Mouse (Mus musculus) cerebellum, postnatal 36 days (tissue): ENCODE data around the gene Il27ra.

ENCODE experiments used
- DNase-seq, 2 experiments: peaks; one replicate each; pipeline ENCODE4 v3.0.0; 2021 to 2022; ENCODE audit warnings: mixed read lengths in 2 of 2

Il27ra gene

DNA sequence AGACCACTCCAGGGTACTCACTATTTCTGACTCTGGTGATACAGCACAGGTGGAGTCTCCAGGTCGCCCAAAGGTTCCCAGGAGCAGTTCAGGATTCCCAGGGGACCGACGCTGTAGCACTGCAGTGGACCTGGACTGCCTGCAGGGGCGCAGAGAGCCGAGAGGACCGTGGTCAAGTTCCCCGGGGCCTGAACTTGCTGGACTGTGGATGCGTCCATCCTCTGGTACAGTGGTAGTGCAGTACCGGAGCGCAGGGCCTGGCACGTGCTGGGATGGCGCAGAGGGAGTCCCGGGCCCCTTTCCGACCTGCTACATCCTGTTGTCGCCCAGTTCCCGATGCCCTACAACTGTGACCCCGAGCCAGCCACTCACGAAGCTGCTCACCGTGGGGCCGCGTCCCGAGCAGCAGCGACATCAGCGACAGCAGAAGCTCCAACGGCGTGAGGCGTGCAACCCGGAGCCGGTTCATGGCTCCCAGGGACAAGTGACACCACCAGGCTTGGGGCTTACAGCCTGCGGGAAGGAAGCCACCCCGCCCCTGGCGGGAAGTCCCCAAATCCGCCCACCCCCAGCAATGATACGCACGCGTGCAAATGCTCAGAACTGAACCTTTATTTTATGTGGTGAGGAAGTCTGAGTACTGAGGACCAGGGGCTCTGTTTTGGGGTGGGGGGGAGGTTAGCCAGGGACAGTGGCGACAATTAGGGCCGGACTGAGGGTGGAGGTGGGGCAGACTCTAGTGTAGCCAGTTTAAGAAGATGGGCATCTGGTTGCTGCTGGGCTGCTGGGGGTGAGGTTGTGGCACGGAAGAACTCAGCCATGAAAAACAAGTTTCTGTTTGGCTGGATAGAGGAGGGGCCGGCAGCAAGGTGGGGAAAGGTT is at the start of gene Il27ra:
Il27ra (minus strand) TSS at position 524 of the 882 bp plus-strand sequence.
- DNase-seq: peak; percentile 20 to 49

DNA sequence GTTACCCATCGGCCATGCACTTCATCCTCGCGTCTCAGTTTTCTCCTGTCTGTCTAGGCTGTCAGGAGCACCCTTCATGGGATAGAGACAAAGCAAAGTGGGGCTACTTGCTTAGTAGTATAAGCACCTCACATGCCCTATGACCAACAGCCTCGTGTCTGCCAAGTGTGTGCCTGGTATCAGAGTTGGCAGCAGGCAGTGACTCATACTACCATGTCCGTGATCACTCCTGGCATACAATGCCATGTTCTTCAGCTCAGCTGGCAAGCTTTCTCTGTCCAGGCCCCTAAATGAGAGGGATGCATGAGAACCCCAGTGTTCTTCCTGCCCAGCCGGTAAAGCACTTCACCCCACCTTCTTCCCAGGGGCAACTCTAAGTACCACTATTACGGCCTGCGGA is 48.2 kb upstream of the Il27ra start:
- DNase-seq: no peak

DNA sequence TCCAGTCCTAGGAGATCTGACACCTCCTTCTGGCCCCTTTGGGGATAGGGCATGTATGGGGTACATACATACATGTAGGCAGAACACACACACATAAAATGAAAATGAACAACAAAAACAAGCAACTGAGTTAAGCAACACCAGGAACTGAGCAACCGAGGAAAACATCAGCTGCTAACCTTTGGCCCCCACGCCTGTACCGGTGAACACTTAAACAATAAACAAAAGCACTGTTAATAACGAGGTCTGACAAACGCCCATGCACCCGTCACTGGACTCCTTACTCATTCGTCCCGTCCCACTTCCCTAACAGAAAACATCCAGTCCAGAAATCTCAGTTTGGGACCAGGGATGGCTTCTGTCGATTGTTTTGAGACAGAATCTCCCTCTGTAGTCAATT is 46.9 kb upstream of the Il27ra start:
- DNase-seq: no peak

DNA sequence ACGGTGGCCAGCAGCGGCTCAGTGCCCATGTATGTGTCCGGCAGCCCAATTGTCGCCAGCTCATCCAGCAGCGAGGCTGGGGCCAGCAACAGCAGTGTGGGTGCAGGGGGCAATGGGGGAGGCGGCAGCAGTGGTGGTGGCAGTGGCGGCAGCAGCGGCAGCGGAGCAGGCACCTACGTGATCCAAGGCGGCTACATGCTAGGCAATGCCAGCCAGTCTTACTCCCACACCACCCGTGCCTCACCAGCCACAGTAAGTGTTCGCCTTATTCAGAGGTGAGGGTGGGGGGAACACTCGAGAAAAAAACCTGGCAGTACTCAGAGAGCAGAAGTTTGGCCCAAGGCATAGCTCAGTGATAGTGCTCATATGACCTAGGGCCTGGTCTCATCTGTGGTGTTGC is 45.4 kb upstream of the Il27ra start:
- no peak for DNase-seq

DNA sequence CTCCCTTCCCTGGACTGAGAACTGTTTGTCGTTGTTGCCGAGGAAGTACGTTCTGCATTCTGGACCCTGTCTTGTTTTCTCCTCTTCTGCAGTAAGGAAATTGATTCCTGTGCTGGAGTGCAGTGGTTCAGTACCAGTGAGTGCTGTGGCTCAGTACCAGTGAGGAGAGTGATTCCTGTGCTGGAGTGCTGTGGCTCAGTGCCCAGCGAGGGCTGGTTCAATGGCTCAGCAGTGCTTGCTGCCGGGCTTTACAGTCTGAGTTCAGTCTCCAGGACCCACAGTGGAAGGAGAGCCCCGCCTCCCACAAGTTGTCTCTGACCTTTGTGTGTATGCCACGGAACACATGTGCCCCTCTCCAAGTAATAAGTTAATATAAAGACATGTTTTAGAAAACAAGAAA is 44.8 kb upstream of the Il27ra start:
- no peak for DNase-seq

DNA sequence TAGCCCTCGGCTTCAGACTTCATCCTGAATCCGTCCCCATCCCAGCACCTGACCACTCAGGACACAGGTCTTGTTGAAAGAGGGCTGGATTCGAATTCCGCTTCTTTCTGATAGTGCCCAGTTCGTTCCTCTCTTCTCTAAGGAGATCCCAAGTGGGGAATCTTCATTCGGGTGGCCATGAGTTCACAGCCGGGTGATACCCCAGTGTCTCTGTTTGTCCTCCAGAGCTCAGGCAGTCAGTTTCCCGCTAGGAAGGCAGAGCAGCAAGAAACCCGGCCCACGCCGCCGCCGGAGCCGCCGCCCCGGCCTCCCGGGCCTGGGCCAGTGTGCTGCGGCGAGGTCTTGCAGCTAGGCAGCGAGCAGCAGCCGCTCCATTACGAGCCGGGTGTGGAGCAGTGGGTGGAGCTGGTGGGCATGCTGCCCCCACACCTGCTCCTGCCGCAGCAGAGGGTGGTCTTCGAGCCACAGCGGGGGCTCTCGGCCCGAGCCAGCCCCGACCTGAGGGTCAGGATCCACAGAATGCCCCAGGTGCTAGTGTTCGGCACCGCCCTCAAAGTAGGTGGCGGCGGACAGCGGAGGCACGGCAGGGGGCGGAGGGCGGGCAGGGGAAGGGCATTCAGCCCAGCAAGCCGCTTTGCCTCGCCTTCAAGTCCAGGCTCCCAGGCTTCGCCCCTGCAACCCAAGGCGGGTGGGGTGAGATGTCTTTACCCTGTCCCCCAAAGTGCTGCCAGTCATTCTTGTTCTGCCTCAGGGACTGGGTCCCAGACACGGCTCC is 42.1 kb upstream of the Il27ra start:
- DNase-seq: no peak

DNA sequence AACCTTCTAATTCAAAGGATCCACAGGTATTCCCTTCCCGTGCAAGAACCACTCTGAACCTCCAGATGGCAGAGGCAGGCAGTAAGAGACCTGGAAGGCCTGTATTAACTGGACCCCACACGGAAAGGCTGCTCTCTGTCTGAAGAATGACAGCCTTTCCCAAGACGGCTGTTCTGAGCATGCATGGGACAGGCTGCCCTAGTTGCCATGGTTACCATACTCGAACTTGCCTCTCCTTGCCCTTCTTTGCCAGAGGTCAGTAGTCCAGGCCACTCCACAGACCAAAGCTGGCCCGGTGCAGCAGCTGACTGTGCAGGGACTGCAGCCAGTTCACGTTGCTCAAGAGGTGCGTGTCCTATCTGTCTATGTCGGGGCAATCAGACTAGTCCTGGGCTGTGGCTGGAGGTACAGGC is 41.4 kb upstream of the Il27ra start:
- no peak for DNase-seq

DNA sequence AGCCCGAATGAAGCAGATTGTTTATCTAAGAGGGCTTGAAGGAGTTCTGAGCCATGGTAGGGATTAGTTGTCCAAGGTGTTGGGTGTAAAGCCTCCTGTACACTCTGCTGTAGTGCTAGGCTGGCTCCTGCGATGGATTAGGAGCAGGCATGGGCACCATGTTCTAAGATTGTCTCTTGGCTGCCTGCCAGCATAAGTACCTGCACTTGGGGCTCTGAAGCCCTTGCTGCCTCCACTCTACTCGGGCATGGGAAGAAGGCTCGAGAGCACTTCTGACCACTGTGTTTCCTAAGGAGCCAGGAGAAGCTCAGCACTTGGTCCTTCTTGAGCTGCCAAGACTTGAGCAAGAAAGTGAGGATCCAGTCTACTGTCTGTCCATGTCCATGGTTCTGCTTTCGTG is 36.8 kb upstream of the Il27ra start:
- DNase-seq: no peak

DNA sequence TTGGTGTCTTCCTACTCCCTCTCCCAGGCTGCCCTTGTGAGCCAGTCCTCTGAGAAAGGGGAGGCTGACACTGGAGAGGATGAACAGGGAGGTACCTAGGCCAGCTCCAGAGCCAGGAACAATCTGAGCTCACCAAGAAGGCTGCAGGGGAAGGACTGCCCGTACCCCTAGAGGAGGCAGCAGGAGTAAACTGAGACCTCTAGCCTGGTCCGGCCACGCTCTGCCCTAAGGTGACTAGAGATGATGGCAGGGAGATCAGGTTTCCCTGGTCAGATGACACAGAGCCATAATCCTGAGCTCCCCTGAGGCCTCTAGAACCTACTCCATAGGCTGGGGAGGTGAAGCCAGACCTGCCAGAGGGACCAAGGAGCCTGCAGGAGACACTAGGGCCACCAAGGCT is 34.5 kb upstream of the Il27ra start:
- DNase-seq: no peak

DNA sequence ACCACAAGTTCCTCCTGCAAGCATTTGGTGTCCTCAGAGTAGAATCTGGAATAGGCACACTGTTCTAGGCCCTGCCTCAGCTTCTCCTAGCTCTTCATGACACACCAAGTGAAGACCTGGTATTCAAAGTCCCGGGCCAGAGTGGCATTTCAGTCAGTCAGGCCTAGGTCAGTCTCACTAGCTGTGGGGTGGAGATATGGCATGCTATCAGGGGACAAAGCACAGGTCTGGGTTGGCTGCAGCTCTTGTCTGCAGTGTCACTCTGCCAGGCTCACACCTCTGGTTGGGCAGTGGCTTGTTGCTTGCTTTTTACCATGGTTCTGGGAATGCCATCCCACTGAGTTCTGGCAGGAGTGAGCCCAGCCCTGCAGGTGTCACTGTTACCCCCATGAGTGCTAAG is 34.0 kb upstream of the Il27ra start:
- DNase-seq: no peak

DNA sequence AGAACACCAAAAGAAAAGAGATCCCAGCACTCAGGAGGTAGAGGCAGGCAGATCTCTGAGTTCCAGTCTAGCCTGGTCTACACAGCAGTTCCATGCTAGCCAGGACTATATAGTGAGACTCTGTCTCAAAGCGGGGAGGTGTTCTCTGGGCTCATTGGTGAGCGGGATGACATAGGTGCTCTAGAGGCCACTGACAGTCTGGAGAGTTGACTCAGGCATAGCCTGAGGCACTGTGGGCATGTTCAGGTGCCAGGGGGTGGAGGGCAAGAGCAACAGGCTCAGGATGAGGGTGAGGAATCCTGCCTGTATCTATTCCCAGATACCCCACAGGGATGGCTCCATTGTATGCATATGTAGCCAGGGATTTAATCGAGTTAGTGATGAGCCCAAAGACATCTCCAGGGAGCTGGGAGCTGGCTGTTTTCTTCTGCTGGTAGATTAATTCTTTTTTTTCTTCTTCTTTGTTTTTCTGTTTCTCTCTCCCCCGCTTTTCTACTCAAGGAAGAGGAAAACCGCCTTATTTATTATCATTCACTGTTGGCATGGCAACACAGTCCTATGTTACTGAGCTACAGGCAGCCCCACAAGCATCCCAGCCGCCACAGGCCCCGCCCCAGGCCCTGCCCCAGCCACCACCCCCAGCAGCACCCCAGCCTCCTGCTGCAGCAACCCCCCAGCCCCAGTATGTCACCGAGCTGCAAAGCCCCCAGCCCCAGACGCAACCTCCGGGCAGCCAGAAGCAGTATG is 31.0 kb upstream of the Il27ra start:
- DNase-seq: no peak

DNA sequence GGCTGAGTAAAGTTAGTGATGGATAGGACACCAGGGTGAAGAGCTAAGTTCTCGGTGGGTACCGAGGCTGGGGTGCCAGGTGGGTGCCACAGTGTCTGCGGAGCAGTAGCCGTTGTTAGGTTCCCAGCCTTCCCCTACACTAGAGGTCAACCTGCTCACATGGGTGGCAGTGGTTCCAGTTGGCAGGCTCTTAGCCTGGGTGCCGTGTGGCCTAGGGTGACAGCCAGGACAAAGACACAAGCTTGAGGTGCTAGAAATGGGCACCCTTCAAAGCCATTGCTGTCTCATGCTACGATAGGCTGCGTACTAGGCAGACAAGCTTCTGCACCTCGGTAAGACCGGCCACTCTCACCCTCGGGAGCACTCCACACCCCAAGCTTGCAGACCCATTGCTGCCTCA is 29.9 kb upstream of the Il27ra start:
- no peak for DNase-seq

DNA sequence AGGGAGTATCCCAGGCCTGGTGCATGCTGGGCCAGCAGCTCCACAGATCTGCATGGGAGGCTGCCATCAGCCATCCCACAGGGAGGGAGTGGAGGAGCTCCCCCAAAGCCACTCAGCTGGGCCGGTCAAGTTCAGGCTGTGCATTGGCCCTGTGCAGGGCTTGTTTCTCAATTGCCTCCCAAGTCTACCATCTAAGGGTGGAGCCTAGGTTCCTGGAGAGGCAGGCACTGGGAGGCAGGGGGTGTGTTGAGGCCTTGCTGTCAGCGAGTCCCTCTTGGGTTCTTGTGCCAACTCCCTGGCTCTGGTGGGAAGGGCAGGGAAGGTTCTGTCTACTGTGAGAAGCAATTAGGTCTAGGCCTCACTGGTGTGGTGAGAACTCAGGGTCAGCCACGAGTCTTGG is 29.5 kb upstream of the Il27ra start:
- no peak for DNase-seq

DNA sequence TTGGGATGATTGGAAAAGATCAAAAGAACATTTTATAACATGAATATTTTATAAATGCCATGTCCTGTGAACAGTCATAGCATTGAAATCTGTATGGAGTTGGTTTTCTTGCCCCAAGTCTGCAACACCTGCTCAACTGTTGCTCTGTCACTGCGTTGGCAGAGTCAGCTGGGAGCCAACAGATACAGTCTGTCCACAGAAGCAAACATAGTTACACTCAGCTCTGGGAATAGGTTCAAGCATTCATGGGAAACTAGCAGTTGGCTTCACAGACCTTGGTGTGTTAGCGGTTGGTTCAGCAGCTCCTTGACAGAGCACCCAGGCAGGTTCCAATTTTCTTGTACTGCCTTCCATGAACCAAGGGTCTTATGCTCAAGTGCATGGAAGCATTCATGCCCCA is 28.3 kb upstream of the Il27ra start:
- DNase-seq: no peak

DNA sequence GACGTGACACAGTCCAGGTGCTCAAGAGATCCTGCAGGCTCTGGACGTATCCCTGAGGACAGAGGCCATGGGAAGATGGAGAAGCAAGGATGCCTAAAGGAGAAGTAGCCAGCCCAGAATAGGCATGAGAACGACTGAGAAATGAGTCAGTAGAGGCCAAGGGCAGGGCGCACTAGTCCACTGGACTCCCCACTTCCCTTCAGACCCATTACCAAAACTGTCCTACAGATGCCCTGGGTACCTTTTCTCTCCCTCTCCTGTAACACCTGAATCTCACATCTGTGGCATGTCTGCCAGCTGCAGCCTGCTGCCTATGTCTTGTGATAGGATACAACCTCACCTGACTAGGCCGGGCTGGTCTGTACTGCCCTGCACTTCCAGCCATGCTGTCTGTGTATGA is 27.9 kb upstream of the Il27ra start:
- no peak for DNase-seq

DNA sequence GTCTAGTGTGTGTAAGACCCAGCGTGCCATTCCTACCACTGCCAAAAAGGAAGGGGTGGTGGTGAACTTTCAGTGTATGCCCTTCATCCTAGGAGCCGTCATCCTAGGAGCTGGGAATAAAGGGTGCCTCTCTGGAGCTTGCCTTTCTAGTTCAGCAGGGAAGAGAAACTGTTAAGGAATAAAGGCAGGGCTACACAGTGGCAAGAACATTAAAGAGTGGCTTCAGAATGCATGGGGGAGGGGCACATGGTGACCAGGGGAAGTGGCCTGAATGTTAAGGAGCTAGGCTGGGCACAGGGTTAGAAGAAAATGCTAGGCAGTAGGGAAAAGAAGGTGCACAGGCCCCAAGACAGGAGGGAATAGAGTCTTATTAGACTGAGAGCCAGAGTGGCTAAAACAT is 27.4 kb upstream of the Il27ra start:
- no peak for DNase-seq

DNA sequence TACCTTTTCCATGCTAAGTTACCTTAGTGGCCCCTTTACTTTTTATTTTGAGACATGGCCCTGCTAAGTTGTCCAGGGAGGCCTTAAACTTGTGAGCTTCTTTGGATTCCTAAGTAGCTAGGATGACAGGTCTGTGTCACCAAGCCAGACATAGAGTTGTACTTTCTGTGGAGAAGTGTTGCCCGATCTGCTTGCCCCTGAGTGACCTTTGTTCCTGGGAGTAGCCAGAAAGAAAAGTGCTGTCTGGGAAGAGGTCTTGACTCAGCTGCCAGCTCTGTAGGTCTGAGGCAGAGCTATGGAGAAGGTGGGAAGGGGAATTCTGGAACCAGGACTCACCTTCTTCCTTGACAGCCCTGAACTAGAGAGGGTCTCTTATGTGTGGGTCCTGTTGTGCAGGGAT is 26.8 kb upstream of the Il27ra start:
- DNase-seq: no peak

DNA sequence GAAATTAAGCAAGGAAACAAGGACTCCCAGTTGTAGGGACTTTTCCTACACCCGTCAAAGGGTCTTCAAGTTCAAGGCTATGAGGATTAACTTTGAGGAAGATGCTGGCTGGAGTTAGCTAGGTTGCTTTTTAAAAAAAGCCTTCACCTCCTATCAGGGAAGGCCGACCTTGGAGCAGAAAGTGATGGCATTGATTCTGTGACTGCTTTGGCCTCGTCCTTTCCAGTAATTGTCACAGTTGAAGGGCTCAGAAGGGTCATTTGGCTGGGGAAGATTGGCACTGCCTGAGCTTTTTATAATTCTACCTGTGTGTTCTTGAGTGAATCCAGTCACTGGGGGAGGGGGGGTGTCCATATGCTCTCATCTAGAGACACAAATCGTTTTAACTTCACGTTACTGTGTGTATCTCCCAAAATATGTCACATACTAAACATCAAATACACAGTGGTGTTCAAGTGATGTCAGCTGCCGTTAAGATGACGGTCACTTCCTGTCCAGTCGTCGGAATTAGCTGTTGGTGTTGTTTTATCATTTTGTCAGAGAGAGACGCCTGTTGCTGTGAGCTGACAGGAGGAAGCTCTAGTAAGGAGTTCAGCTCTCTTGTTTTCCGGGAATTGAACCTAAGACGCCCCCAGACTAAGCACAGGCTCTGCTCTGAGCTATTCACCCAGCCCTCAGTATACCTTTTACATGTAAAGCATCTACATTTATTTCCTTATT is 26.1 kb upstream of the Il27ra start:
- DNase-seq: no peak

DNA sequence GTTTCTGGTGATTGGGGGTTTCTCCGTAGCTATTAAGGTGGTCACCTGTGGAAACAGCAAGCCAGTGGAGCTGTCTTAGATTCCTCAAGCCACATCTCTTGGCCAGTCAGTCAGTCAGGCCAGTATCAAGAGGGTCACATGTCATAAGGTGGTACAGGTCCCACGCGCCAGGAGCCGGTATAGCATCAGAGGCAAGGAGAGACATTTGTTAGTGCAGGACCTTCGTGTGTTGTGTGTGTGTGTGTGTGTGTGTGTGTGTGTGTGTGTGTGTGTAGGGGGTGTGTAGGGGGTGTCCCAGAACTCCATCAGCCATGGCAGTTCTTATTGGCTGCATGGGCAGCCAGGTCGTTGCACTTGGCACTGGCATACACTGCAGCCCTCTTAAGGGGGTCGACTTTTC is 25.5 kb upstream of the Il27ra start:
- no peak for DNase-seq

DNA sequence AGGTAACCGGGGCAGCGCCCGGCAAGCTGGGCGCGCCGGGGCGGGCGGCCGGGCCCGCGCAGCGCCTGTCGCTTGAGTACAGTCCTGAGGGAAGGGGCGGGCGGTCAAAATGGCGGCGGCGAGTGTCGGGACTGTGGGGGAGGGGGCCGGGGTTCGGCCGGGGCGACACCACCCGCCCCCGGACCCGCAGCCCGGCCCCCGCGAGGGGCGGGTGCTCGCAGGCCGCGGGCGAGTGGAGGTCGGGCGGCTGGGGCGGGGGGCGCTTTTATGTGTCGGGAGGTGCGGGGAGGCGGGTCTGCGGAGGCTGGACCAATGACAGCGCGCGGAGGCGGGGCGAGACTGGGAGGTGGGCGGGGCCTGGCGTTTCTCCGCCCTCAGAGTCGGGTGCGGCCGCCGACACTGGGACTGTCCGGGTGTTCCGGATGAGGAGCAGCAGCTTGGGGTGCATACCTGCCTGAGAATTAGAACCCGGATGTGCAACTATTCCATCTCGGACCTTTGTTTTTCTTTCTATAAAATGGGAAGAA is 24.7 kb upstream of the Il27ra start:
- DNase-seq: peak; percentile 95

DNA sequence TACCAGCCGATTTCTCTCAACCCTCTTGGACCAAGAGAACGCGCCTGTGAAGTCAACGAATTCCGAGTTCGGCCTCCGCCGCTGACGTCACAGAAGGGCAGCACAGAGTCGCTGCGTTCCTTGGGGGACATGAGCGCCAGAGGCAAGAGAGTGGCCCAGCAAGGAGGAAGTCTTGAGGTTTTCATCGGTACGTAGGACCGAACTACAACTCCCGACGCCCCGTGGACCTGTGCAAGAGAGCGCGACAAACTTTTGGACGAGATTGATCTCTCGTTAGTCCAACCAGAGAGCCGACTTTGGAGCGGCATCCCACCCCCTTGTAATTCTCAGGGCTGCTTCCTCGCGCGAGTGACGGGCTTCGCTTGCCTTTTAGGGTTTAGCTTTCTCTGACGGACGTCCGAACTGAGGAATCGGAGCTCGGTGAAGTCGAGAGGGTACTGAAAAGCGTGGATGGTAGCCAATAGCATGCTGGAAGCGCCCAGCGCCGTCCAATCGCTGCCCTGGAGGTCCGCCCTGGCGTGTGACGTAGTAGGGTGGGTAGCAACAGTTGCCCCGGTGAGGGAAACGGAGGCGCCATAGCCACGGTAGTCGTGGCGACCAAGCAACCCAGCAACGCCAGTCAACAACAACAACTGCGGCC is 24.0 kb upstream of the Il27ra start, which contains the start of gene Rfx1:
Rfx1 (plus strand) TSS at position 544 of the 640 bp plus-strand sequence.
- peak; percentile 99 for DNase-seq
